Mouse (Mus musculus): ENCODE measurements around the gene Pitpnm3.

- no peak for TF ChIP-seq CTCF (IDR thresholded peaks at IDR 0.05; ENCODE audit: extremely low read depth, insufficient read depth, low read length)
- TF ChIP-seq POLR2A (IDR thresholded peaks at IDR 0.05; ENCODE audit: extremely low read depth, insufficient read depth, low read length) = no peak
Measured at GRCm38 (mm10) chr11:72098027-72098426, 37.6 kb downstream of the Pitpnm3 start.
